Mouse (Mus musculus) midbrain, postnatal 0 days (tissue): Measurements from ENCODE around the gene Rapgef5. TPM values are rescaled to one million over a fixed set of nuclear protein-coding genes. Genes with fewer than 3 reads are reported as not detected.

Experiments
- ATAC-seq: fragments of 200-750 bp; cut with Nextera tagmentation; 2 replicates; pipeline ENCODE4 v1.8.0; 2017; ENCODE audit warnings: moderate number of reproducible peaks, mild to moderate bottlenecking, moderate TSS enrichment, moderate library complexity; ENCODE audit not compliant: low FRiP score
- DNase-seq: peaks from one replicate; pipeline ENCODE4 v3.0.0-alpha.2; 2015; ENCODE audit warnings: low spot score
- H3K27ac ChIP-seq: fragments of 300-500 bp; sonication (generic); 2 replicates; pipeline ENCODE4 v1.5.1; 2014; ENCODE audit warnings: low read depth, mild to moderate bottlenecking, low read length, mixed read lengths
- H3K27me3 ChIP-seq: fragments of 300-500 bp; sonication (generic); 2 replicates; pipeline ENCODE4 v1.6.1; 2014; ENCODE audit warnings: low read length, control low read depth, mixed read lengths; ENCODE audit not compliant: insufficient read depth
- H3K36me3 ChIP-seq: fragments of 300-500 bp; sonication (generic); 2 replicates; pipeline ENCODE4 v1.6.1; 2014; ENCODE audit warnings: low read length, control low read depth, mixed read lengths; ENCODE audit not compliant: insufficient read depth
- H3K4me1 ChIP-seq: fragments of 300-500 bp; sonication (generic); 2 replicates; pipeline ENCODE4 v1.6.1; 2014; ENCODE audit warnings: mild to moderate bottlenecking, control low read depth, antibody characterized with exemption, low read length, mixed read lengths; ENCODE audit not compliant: insufficient read depth
- H3K4me2 ChIP-seq: fragments of 300-500 bp; sonication (generic); 2 replicates; pipeline ENCODE4 v1.6.1; 2014; ENCODE audit warnings: low read depth, mild to moderate bottlenecking, low read length, mixed read lengths; ENCODE audit not compliant: poor library complexity, severe bottlenecking
- H3K4me3 ChIP-seq: fragments of 300-500 bp; sonication (generic); 2 replicates; pipeline ENCODE4 v1.5.1; 2014; ENCODE audit warnings: low read depth, mild to moderate bottlenecking, low read length, moderate library complexity
- H3K9ac ChIP-seq: fragments of 300-500 bp; sonication (generic); replicated peaks from 2 replicates; pipeline ENCODE4 v1.6.1; 2014; ENCODE audit warnings: mild to moderate bottlenecking, low read length, moderate library complexity, mixed read lengths; ENCODE audit not compliant: poor library complexity, severe bottlenecking
- H3K9me3 ChIP-seq: fragments of 300-500 bp; sonication (generic); 2 replicates; pipeline ENCODE4 v1.6.1; 2016; ENCODE audit warnings: low read length, control low read depth
- CTCF ChIP-seq: IDR thresholded peaks from 2 replicates; pipeline ENCODE4 v1.5.1; 2016; ENCODE audit warnings: antibody characterized with exemption, mild to moderate bottlenecking
- WGBS: fragments of 180-500 bp; shearing (Covaris S2); extraction: QIAGEN DNeasy Blood & Tissue Kit; methylation state at CpG from one replicate; pipeline ENCODE4 v1.1.7; 2014; 5-methylcytosine and 5-hydroxymethylcytosine counted together
- polyA plus RNA-seq: library from polyadenylated mRNA; unstranded; fragments of >200 nt; fragmentation: Nextera tagmentation; extraction: Ambion mirVana; gene quantifications from 2 replicates; pipeline ENCODE4 v1.2.1, GENCODE M21; 2015
- total RNA-seq: library from RNA; depleted of rRNA; stranded (reverse); fragments of >200 nt; gene quantifications from 2 replicates; pipeline ENCODE4 v1.2.3, GENCODE M21; 2014

The Rapgef5 gene
- total and polyA plus RNA-seq, 2 experiments from 2014 or later = 25.9 to 54.3 TPM

GRCm38 (mm10) chr12:117585390-117585789 lies 69.1 kb downstream of the Rapgef5 start:
- H3K36me3 ChIP-seq = no peaks in the 10 kb centered on the region
- no peak for DNase-seq
- no peaks in the 10 kb centered on the region for H3K4me1 ChIP-seq
- H3K9ac ChIP-seq = no peak overlapping the region
- 91% methylated on average over 2 of the region's 2 CpGs for WGBS
- H3K4me3 ChIP-seq = no peak overlapping the region
- H3K27ac ChIP-seq = no peak overlapping the region
- no peak for ATAC-seq
- no peak overlapping the region for H3K4me2 ChIP-seq
- H3K27me3 ChIP-seq = no peaks in the 10 kb centered on the region
- TF ChIP-seq CTCF = no peak
- no peaks in the 10 kb centered on the region for H3K9me3 ChIP-seq

- Histone ChIP-seq H3K4me1 (no peaks in the 10 kb centered on the region), H3K9ac (no peak overlapping the region), H3K27ac (no peak overlapping the region), H3K4me2 (no peak overlapping the region), H3K9me3 (no peaks in the 10 kb centered on the region), H3K4me3 (no peak overlapping the region), H3K27me3 (no peaks in the 10 kb centered on the region), H3K36me3 (no peaks in the 10 kb centered on the region)
- ATAC-seq = no peak
- peak; percentile 13 for DNase-seq
- TF ChIP-seq CTCF = peak; percentile 69
- 61% methylated on average over 1 of the region's 1 CpGs for WGBS
Measured at GRCm38 (mm10) chr12:117586124-117586523, 69.8 kb downstream of the Rapgef5 start.

GRCm38 (mm10) chr12:117589186-117589585 lies 72.9 kb downstream of the Rapgef5 start:
- no peak for TF ChIP-seq CTCF
- Histone ChIP-seq H3K9ac (no peak overlapping the region), H3K9me3 (no peaks in the 10 kb centered on the region), H3K27ac (no peak overlapping the region), H3K4me1 (no peaks in the 10 kb centered on the region), H3K36me3 (no peaks in the 10 kb centered on the region), H3K27me3 (no peaks in the 10 kb centered on the region), H3K4me2 (no peak overlapping the region), H3K4me3 (no peak overlapping the region)
- no peak for DNase-seq
- 92% methylated on average over 2 of the region's 2 CpGs for WGBS
- ATAC-seq = no peak

GRCm38 (mm10) chr12:117592019-117592418 lies 75.7 kb downstream of the Rapgef5 start:
- no peak overlapping the region for H3K9ac ChIP-seq
- DNase-seq (no peak), ATAC-seq (no peak)
- H3K27ac ChIP-seq = no peak overlapping the region
- 33% methylated on average over 2 of the region's 2 CpGs for WGBS
- H3K4me2 ChIP-seq = no peak overlapping the region
- no peaks in the 10 kb centered on the region for H3K36me3 ChIP-seq
- peak; percentile 67 for TF ChIP-seq CTCF
- no peaks in the 10 kb centered on the region for H3K4me1 ChIP-seq
- no peaks in the 10 kb centered on the region for H3K9me3 ChIP-seq
- no peak overlapping the region for H3K4me3 ChIP-seq
- no peaks in the 10 kb centered on the region for H3K27me3 ChIP-seq

- Histone ChIP-seq H3K9me3 (no peaks in the 10 kb centered on the region), H3K4me2 (no peak overlapping the region), H3K27me3 (no peaks in the 10 kb centered on the region), H3K4me3 (no peak overlapping the region), H3K9ac (no peak overlapping the region), H3K4me1 (no peaks in the 10 kb centered on the region), H3K36me3 (no peaks in the 10 kb centered on the region), H3K27ac (no peak overlapping the region)
- WGBS = 67% methylated on average over 3 of the region's 3 CpGs
- TF ChIP-seq CTCF = no peak
- ATAC-seq (no peak), DNase-seq (no peak)
Measured at GRCm38 (mm10) chr12:117592583-117592982, 76.3 kb downstream of the Rapgef5 start.

GRCm38 (mm10) chr12:117595179-117595578 lies 78.9 kb downstream of the Rapgef5 start:
- Histone ChIP-seq H3K9me3 (no peaks in the 10 kb centered on the region), H3K4me2 (no peak overlapping the region), H3K9ac (no peak overlapping the region; the same call in 1 of the 2 replicates), H3K36me3 (no peaks in the 10 kb centered on the region), H3K4me3 (no peak overlapping the region), H3K4me1 (no peaks in the 10 kb centered on the region), H3K27ac (no peak overlapping the region), H3K27me3 (no peaks in the 10 kb centered on the region)
- no peak for DNase-seq
- TF ChIP-seq CTCF = no peak
- 68% methylated on average over 9 of the region's 9 CpGs for WGBS
- ATAC-seq = no peak
